Mouse (Mus musculus) retina, postnatal 1 day (tissue): ENCODE measurements around the gene Dnajc12.
"Not testable (repeated sequence)": the region's sequence is repeated elsewhere in the genome, so short reads cannot be mapped to it uniquely, and the experiment has no call there.

Experiments
- DNase-seq: peaks from one replicate; pipeline ENCODE4 v3.0.0-alpha.2; 2012

Gene Dnajc12

GRCm38 (mm10) chr10:63386991-63387390, 4.7 kb downstream of the Dnajc12 start:
- DNase-seq, result no peak

DNA sequence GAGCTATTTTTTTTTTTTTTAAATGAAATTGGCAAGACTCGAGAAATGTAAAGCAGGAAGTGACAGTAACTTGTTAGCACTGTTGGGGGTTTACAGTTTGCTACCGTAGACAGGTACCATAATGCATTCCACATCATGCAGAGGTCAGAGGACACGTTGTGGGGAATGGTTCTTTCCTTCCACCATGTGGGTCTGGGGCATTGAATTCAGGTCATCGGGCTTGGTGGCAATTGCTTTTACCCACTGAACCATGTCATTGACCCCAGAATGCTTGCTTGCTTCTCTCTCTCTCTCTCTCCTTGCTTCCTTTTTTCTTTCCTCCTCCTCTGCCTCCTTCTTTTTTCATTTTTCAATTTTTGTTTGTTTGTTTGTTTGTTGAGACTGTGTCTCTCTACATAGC, 6.7 kb downstream of the Dnajc12 start:
- peak; percentile 23 for DNase-seq

- DNase-seq, result no peak
Observed at GRCm38 (mm10) chr10:63396963-63397362, 14.7 kb downstream of the Dnajc12 start.

GRCm38 (mm10) chr10:63402731-63403504, 20.7 kb downstream of the Dnajc12 start:
- no peak for DNase-seq

DNA sequence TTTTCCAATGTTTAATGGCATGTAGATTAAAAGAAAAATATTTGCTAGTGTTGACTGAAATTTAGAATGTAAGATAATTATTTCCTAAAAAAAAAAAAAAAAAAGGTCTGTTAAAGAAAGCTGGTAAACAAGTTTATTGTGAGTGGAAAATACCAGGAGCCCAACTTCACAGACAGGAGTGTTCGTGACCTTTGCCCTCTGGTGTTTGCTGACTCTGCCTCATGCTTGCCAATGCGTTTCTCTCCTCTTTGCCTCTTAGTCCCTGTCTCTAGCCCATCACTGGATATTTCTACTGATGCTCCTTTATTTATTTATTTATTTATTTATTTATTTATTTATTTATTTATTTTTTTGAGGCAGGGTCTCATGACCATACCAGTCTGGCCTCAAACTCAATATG, 21.4 kb downstream of the Dnajc12 start:
- DNase-seq, result no peak

- peak; percentile 37 for DNase-seq
Observed at GRCm38 (mm10) chr10:63410162-63410956, 28.1 kb downstream of the Dnajc12 start.

DNA sequence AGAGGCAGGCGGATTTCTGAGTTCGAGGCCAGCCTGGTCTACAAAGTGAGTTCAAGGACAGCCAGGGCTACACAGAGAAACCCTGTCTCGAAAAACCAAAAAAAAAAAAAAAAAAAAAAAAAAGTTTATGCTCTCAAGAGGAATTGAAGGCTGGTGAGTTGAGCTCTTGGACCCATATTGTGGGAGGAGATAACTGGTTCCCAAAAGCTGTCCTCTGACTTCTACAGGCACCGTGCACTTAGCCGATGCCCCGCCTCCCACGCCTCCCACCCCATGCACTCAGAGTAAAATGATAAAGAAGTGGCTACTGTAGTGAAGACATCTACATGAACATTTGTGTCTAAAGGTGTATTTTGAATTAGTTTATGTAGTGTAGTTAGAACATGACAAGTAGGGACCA, 29.4 kb downstream of the Dnajc12 start:
- DNase-seq, result not testable (repeated sequence)

DNA sequence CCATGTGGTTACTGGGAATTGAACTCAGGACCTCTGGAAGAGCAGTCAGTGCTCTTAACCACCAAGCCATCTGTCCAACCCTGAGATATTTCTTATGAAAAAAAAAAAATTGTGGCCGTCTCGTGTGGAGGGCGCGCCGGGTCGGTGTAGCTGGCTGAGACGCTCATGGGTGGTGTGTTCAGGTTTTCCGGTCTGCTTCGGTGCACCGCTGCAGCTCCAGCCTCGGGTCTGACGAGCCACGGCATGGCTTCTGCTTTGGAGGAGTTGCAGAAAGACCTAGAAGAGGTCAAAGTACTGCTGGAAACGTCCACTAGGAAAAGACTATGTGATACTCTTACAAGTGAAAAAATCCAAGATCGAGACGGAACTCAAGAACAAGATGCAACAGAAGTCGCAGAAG, 30.5 kb downstream of the Dnajc12 start:
- DNase-seq, result no peak

- no peak for DNase-seq
Observed at GRCm38 (mm10) chr10:63415287-63415686, 33.0 kb downstream of the Dnajc12 start.

DNA sequence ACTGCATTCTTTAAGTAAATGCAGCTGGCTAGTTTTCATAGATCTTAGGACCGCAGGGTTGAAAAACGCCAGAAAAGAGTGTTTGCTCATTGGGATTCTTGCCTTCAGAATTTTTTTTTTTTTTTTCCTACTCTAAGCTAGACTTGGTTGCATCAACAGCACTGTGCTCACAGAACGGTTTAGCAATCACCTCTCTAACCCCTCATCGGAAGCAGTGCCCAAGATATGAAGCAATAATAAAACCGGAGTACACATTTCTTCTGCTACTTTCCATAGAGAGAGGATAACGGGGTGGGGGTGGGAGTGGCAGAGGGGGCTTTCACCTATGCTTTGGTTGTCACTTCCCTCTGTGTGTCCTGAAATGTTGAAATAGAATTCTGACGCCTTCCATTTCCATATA, 33.6 kb downstream of the Dnajc12 start:
- no peak for DNase-seq

- peak; percentile 32 for DNase-seq
Observed at GRCm38 (mm10) chr10:63417061-63417460, 34.8 kb downstream of the Dnajc12 start.

GRCm38 (mm10) chr10:63421739-63422735, 39.8 kb downstream of the Dnajc12 start, which contains the start of gene Gm7075:
Gm7075 (minus strand) TSS chr10:63421789.
- peak; percentile 44 for DNase-seq

- peak; percentile 11 for DNase-seq
Observed at GRCm38 (mm10) chr10:63422736-63422992, 40.4 kb downstream of the Dnajc12 start.

DNA sequence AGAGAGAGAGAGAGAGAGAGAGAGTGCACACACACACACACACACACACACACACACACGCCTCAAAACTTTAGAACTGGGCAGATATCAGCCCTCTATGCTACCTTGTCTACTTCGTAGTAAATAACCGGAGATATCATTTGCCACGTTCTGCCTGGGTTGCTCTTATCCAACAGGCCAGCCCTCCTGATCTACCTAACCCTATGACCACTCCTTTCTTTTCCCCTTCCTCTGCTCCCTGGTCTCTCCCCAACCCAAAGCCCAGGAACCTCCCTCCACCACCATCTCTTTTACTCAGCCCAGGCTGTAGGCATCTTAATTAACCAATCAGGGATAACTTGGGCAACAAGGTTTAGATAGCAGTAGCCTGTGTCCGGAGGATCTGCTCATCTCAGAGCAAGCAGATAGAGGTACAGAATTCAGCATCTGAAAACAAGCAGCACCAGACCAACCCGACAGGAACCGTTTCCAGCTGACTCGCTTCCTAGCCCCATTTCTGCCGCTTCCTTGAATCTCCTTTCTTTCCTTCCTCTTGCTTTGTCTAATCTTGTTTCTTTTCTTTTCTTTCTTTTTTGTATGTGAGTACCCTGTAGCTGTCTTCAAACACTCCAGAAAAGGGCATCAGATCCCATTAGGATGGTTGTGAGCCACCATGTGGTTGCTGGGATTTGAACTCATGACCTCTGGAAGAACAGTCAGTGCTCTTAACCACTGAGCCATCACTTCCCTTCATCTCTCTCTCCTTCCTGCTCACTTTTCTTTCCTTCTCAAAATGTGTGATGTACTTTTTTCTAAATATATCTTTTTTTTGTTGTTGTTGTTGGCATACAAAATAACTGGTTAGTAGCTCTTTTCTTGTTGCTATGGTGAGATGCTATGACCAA, 41.6 kb downstream of the Dnajc12 start:
- DNase-seq, result no peak

DNA sequence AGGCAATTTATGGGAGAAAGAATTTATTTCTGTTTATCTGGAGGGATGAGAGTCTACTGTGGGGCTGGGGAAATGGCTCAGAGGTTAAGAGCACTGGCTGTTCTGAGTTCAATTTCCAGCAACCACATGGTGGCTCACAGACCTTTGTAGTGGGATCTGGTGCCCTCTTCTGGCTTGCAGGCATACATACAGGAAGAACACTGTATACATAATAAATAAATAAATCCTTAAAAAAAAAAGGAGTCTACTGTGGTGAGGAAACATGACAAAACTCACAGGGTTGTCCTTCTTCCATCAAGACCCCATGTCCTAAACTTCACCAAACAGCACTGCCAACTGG, 42.2 kb downstream of the Dnajc12 start:
- DNase-seq, result peak; percentile 26

DNA sequence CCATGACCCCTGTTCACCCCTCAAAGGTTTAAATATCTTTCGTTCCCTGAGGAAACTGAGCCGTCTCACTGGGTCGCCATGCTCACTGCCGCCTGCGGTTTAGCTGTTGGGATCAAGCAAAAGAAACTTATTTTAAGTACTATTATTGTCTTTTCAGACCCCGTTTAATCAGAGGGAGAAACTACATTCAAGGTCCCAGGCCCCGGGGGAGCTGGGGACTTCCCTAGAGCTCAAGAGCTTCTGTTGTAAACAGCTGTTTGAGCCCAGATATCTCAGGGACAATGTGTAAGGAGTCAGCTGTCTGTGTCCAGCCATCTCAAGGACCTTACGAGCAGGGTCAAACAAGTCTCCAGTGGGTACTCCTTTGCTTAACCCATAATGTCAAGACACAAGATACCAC, 44.9 kb downstream of the Dnajc12 start:
- no peak for DNase-seq

DNA sequence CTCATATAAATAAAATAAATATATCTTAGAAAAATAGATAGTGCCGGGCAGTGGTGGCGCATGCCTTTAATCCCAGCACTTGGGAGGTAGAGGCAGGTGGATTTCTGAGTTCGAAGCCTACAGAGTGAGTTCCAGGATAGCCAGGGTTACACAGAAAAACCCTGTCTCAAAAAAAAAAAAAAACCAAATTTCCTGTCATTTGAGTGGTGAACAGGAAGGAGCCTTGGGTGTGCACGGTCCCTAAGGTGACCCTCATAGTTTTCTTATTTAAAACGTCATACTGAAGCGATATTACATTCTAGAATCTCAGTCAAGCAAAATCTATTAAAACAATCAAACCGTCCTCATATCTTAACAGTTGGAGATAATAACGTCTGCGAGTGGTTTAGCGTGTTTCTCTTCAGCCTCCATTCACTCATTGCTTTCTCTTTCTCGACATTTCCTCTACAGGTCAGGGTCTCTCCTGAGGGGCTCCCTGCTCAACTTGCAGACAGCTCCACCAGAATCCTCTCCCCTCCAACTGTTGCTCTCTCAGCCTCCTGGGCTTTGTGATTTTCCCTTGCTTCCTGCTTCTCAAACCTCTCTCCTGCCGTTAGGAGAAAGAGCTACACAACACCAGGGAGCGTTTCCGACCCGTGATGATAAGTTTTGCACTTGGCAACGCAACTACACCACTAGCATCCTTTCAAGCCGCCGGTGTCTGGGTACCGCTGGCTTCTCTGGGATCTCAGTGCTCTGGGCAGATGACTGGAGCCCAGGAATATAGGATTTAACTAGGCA, 46.2 kb downstream of the Dnajc12 start:
- DNase-seq, result peak; percentile 56

GRCm38 (mm10) chr10:63429023-63429340, 46.7 kb downstream of the Dnajc12 start:
- DNase-seq, result no peak

- DNase-seq, result peak; percentile 98
Observed at GRCm38 (mm10) chr10:63429380-63429779, 47.1 kb downstream of the Dnajc12 start.

GRCm38 (mm10) chr10:63429785-63430305, 47.6 kb downstream of the Dnajc12 start, which contains the start of gene Ctnna3:
Ctnna3 (plus strand) TSS chr10:63430098.
- peak; percentile 97 for DNase-seq

- DNase-seq, result no peak
Observed at GRCm38 (mm10) chr10:63431221-63431736, 49.0 kb downstream of the Dnajc12 start.
